Mouse (Mus musculus): Measurements from ENCODE around the gene Gm28729. TPM values are rescaled to one million over a fixed set of nuclear protein-coding genes. Genes with fewer than 3 reads are reported as not detected.
"Not testable (repeated sequence)": the region's sequence is repeated elsewhere in the genome, so short reads cannot be mapped to it uniquely, and the experiment has no call there.

Gm28729 gene
- total RNA-seq (2021): not detected

GRCm38 (mm10) chr9:96524972-96525506, at the start of gene Gm28729:
Gene Gm28729, minus strand, starts transcription at chr9:96525264.
- no peak for DNase-seq

DNA sequence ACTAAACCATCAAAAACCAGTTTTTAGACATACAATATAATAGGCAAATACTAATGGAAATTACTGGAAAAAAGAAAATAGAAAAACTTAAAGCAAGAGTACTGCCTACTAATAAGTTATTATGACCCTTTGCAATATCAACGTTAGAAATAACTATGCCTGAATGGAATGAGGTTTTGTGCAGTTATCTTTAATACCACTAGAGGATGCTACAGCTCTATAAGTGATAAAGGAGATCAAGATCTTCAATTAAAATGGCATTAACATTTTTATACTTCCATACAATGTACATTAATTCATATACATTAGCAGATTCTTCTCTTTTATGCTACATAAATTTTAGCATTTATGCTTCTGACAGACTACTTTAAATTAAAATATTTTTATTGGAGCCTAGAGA, 48.2 kb upstream of the Gm28729 start:
- DNase-seq: no peak

- DNase-seq: no peak
Measured at GRCm38 (mm10) chr9:96572754-96573153, 47.7 kb upstream of the Gm28729 start.

DNA sequence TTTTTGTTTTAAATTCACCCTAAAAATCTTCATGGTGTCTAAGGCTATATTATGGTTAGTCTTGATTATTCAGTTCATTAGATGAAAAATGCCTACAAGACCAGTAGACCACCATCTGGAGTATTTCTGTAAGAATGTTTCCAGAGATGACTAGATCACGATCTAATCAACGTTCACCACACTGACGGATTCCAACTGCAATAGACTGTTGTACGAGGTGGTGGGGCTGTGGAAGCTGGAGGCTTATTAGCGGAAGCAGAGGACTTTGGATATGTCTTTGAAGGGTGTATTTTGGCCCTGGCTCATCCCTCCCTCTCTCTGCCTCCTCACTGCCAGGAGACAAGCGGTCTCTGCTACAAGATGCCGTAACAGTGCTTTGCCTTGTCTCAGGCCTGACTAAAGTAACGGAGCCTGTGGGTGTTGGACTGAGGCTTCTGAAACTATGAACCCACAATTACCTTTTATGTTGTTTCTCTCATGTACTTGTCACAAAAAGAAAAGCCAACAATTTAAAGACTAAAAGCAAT, 41.5 kb upstream of the Gm28729 start:
- DNase-seq: no peak

GRCm38 (mm10) chr9:96563501-96563900, 38.4 kb upstream of the Gm28729 start:
- no peak for DNase-seq

DNA sequence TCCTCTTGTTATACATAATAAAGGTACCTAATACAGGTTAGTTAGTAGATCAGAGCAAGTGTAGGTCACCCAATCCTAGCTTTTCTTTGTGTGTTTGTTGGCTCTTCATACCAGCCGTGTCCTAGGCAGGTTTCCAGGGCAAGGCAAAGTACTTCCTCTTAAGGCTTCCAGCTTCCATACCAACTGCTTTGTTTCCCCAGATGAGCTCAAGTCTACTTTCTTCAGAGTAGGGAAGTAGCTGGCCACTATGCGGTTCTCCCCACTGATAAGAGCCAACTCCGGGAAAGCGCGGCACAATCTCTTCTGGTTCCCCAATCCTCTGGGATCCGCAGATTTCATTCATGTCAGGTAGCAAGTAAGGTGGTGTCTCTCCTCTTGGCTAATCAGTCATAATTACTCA, 34.1 kb upstream of the Gm28729 start:
- no peak for DNase-seq

- no peak for DNase-seq
Measured at GRCm38 (mm10) chr9:96558594-96558993, 33.5 kb upstream of the Gm28729 start.

GRCm38 (mm10) chr9:96554095-96554494, 29.0 kb upstream of the Gm28729 start:
- no peak for DNase-seq

DNA sequence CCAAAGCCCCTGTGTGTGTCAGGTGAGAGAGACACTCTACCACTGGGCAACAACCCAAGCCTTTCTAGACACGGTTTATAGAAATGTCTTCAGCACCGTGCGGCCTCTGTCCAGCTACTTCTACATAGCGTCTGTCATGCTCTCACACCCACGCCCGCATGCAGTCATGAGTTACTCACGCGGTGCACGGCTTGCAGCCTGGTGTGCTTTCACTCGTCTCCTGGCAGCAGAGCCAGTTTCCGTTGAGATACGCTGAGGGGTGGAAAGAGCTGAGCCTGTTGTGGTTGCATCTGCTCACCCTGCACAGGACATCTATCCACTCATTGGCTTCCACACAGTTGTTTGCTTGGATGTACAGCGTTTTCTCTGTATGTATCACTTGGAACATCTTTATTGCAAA, 20.3 kb upstream of the Gm28729 start:
- DNase-seq: no peak

DNA sequence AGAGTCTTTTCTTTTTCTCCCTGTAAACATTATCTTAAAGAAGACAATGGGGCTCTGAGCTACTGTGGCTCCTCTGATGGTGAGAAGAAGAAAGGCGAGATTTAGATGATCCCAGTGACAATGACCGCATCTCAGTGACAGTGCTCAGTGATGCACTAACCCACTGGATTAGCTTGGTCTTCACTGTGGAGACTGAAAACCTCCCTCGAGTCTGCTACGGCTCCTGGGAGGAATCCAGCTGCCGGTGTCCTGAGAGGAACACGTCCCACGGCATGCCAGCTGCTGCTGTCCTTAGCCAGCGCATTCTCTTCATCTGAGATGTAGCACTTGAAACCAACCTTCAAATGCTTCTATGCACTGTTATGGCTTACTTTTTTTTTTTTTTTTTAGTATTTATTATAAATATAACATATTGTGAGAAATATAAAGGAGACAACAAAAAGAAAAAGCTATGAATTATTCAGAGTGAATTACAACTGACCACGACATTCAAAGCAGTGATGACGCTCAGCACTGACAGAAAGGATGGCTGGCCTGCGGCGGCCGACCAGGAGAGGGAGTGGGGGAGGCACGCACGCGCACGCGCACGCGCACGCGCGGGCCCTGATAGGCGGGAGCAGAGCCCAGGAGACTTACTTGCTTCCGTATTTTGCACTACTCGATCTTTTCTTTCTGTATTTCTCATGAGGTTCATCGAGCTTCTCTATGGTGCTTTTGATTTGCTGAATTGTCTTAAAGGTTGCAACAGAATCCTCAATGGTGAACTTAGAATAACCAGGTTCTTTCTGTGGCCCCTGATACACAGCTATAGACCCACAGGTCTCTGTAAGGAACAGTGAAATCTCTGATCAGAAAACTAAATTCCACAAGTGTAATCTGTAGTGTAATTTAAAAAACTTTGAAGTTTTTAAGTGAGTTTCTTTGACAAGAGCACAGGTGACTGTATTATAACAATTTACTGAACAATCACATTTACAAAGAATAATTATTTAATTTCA, 18.9 kb upstream of the Gm28729 start:
- DNase-seq: peak; percentile 77

GRCm38 (mm10) chr9:96538916-96539315, 13.9 kb upstream of the Gm28729 start:
- DNase-seq: no peak

GRCm38 (mm10) chr9:96537615-96537919, 12.5 kb upstream of the Gm28729 start:
- DNase-seq: no peak

- DNase-seq: peak; percentile 71
Measured at GRCm38 (mm10) chr9:96536895-96537614, 12.0 kb upstream of the Gm28729 start.

DNA sequence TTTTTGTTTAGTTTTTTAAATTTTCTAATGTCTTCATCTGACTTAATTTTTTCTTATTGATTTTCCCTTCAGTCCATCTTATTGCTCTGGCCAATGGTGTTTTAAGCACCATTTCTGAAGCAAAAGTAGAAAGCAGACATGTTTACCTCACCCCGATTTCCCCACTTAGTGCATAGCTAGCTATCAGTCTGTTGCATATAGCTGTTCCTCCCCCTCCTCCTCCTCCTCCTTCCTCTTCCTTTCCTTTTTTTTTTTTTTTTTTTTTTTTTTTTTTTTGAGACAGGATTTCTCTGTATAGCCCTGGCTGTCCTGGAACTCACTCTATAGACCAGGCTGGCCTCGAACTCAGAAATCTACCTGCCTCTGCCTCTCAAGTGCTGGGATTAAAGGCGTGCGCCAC, 11.0 kb upstream of the Gm28729 start:
- DNase-seq: not testable (repeated sequence)

- no peak for DNase-seq
Measured at GRCm38 (mm10) chr9:96535431-96535830, 10.4 kb upstream of the Gm28729 start.

GRCm38 (mm10) chr9:96534256-96534655, 9.2 kb upstream of the Gm28729 start:
- DNase-seq: no peak

GRCm38 (mm10) chr9:96533476-96533875, 8.4 kb upstream of the Gm28729 start:
- DNase-seq: no peak

DNA sequence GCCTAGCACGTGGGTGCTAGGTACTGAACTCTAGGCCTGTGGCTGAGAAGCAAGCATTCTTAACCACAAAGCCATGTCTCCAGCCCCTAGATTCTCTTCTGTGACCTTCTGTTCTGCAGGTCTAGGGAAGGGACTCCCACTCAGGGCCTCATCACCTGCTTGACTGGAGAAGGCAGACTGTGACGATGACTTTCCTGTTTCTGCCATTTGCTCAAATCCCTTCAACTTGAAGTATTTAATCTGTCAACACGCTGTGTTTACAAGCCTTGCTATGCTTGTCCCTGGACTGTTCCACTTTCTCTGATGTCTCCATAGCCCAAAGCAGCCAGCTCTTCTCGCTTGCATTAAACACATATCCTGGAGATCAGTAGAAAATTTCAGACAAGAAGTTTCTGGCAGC, 7.5 kb upstream of the Gm28729 start:
- no peak for DNase-seq

- DNase-seq: no peak
Measured at GRCm38 (mm10) chr9:96530674-96531081, 5.6 kb upstream of the Gm28729 start.

DNA sequence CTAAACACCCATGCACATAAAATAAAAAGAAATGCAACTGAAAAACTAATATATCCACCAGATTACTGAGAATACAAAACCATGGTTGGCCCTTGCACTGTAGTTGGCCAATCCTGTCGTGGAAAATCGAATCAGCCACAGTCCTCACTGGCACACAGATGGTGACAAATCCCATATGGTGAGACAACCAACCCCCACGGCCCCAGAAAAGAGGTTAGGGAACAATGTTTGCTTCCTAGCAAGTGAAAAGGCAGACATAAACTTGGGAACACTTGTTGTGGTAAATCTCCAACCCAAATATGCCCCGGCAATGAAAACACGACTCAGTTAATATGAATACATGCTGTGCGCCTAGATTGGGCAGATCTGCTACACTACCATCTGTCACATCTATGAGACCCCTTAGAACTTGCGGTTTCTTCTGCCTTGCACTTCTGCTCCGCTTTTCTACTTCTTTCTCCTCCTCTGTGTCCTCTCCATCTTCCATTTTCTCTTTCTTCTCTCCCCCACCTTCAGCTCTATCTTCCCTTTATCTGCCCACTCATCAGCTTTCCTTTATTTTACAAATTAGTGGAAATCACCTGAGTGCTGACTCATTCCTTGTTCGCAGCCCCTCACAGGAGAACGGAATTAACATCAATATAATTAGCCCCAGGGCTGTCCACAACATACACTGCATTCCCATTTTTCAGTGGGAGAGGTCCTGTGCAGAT, 5.1 kb upstream of the Gm28729 start:
- DNase-seq: no peak

GRCm38 (mm10) chr9:96526011-96526410, 947 bp upstream of the Gm28729 start:
- no peak for DNase-seq

- no peak for DNase-seq
Measured at GRCm38 (mm10) chr9:96523148-96523547, 1.9 kb downstream of the Gm28729 start.

DNA sequence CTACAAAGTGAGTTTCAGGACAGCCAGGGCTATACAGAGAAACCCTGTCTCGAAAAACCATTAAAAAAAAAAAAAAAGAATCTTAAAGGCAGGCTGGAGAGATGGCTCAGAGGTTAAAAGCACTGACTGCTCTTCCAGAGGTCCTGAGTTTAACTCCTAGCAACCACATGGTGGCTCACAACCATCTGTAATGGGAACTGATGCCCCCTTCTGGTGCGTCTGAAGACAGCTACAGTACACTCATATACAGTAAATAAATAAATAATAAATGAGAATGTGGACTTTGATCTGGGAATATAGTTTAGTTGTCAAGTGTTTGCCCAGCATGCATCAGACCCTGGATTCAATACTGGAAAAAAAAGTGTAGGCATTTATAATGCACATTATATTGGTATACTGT, 3.5 kb downstream of the Gm28729 start:
- not testable (repeated sequence) for DNase-seq

All from heart, postnatal 4 days (tissue).